Mouse (Mus musculus): ENCODE results near the gene Lemd1.

- TF ChIP-seq GATA1 (IDR thresholded peaks at IDR 0.05; ENCODE audit: low read length) = no peak
- TF ChIP-seq TAL1 (IDR thresholded peaks at IDR 0.05; ENCODE audit: low read length) = no peak
These were observed 107.2 kb downstream of the Lemd1 start, which contains the start of gene Klhdc8a for GRCm38 (mm10) chr1:132298425-132298800.
